Comparison of ENCODE assay signal across 20 mouse cellular contexts in genomic region chr7:62445431-62446165, GRCm38 (mm10). TPM values are rescaled to one million over a fixed set of nuclear protein-coding genes. Genes with fewer than 3 reads are reported as not detected.
DNase-seq lines count a peak whose midpoint lies in the region; ATAC-seq and TF ChIP-seq lines count a peak whose summit lies in the region.
"Had no signal": no experiment of that assay in that cellular context is flagged by ENCODE, and none has a peak within 500 bp of the region (broad histone marks: within the 10 kb centered on the region; RNA-seq: fewer than 3 reads in every experiment).

No protein-coding gene starts in this region.

- H3K27me3 ChIP-seq in forebrain, embryonic 11.5 days (ENCODE audit: control insufficient read depth, insufficient read depth, low read length), result no peaks in the 10 kb centered on the region
- H3K27me3 ChIP-seq in forebrain, postnatal 0 days (ENCODE audit: insufficient read depth, low read length), result no peaks in the 10 kb centered on the region
- no peaks in the 10 kb centered on the region for H3K27me3 ChIP-seq in neural tube, embryonic 11.5 days (ENCODE audit: control insufficient read depth, insufficient read depth, low read length)
- H3K27me3 ChIP-seq in hindbrain, embryonic 13.5 days, result no peaks in the 10 kb centered on the region
- H3K27me3 ChIP-seq: liver, embryonic 15.5 days had no signal

- no peak overlapping the region for H3K4me3 ChIP-seq in forebrain, embryonic 11.5 days (ENCODE audit: low read depth, low read length)
- no peak overlapping the region for H3K4me3 ChIP-seq in forebrain, postnatal 0 days (ENCODE audit: low read depth, low read length)
- no peak overlapping the region for H3K4me3 ChIP-seq in neural tube, embryonic 11.5 days (ENCODE audit: low read depth, low read length)
- no peak overlapping the region for H3K4me3 ChIP-seq in hindbrain, embryonic 13.5 days
- H3K4me3 ChIP-seq: erythroblast, embryonic 14.5 days; liver, embryonic 15.5 days had no signal

- H3K36me3 ChIP-seq in forebrain, embryonic 11.5 days (ENCODE audit: control insufficient read depth, insufficient read depth, low read length), result no peaks in the 10 kb centered on the region
- no peaks in the 10 kb centered on the region for H3K36me3 ChIP-seq in forebrain, postnatal 0 days (ENCODE audit: insufficient read depth)
- H3K36me3 ChIP-seq in neural tube, embryonic 11.5 days (ENCODE audit: control insufficient read depth, insufficient read depth, low read length), result no peaks in the 10 kb centered on the region
- H3K36me3 ChIP-seq in hindbrain, embryonic 13.5 days, result no peaks in the 10 kb centered on the region
- H3K36me3 ChIP-seq: liver, embryonic 15.5 days had no signal

- peak; percentile 94 for ATAC-seq in forebrain, embryonic 11.5 days (replicated peaks; ENCODE audit: low FRiP score)
- no peak; the same call in 1 of the 2 replicates for ATAC-seq in forebrain, postnatal 0 days
- peak; percentile 91 for ATAC-seq in neural tube, embryonic 11.5 days (ENCODE audit: insufficient read depth, low FRiP score, low TSS enrichment)
- ATAC-seq in hindbrain, embryonic 13.5 days (ENCODE audit: low FRiP score), result peak; percentile 54; the same call in 1 of the 2 replicates
- ATAC-seq: inflammation-experienced regulatory T-cells, adult 6 months; lung, postnatal 0 days had no signal

- no peak for DNase-seq in forebrain, embryonic 11.5 days (ENCODE audit: low spot score)
- DNase-seq in forebrain, postnatal 0 days, result no peak
- peak; percentile 32 for DNase-seq in neural tube, embryonic 11.5 days (ENCODE audit: low spot score)
- DNase-seq in neural tube, embryonic 10.5 days (ENCODE audit: extremely low spot score, low spot score), result no peak
- no peak for DNase-seq in left cerebral cortex, postnatal 36 days (ENCODE audit: low spot score in 2 of 2)
- DNase-seq in adrenal gland, adult 2 months, result no peak
- DNase-seq in cerebellum, adult 11-12 months, result no peak
- DNase-seq: adrenal gland, postnatal 25 days; cerebellum, adult 8-10 months; heart, postnatal 14 days; kidney, adult 9 months; kidney, postnatal 36 days; thymus, postnatal 4 days had no signal

- TF ChIP-seq CTCF in forebrain, postnatal 0 days (IDR thresholded peaks at IDR 0.05; ENCODE audit: low read depth), result no peak

- intact Hi-C loops in left cerebral cortex, postnatal 36 days (cut with DNase I), result no loop called here

- H3K27ac ChIP-seq in forebrain, embryonic 11.5 days (ENCODE audit: low read depth, low read length), result peak overlapping the region; percentile 64
- no peak overlapping the region for H3K27ac ChIP-seq in forebrain, postnatal 0 days (ENCODE audit: low read depth, low read length)
- H3K27ac ChIP-seq in neural tube, embryonic 11.5 days (ENCODE audit: low read depth, low read length), result no peak overlapping the region
- H3K27ac ChIP-seq in hindbrain, embryonic 13.5 days, result 0 out of 2 replicates have a peak overlapping the region, but pooled peaks have one; percentile 25
- H3K27ac ChIP-seq: liver, embryonic 15.5 days had no signal

- H3K9ac ChIP-seq in forebrain, embryonic 11.5 days (ENCODE audit: low read length), result no peak overlapping the region
- no peak overlapping the region for H3K9ac ChIP-seq in forebrain, postnatal 0 days
- no peak overlapping the region for H3K9ac ChIP-seq in neural tube, embryonic 11.5 days (ENCODE audit: low read length)
- H3K9ac ChIP-seq in hindbrain, embryonic 13.5 days, result no peak overlapping the region
- H3K9ac ChIP-seq: liver, embryonic 15.5 days had no signal

- H3K9me3 ChIP-seq in forebrain, embryonic 11.5 days (ENCODE audit: control insufficient read depth, low read length), result no peaks in the 10 kb centered on the region; the same call in 1 of the 2 replicates
- no peaks in the 10 kb centered on the region for H3K9me3 ChIP-seq in forebrain, postnatal 0 days (ENCODE audit: low read length)
- H3K9me3 ChIP-seq in neural tube, embryonic 11.5 days (ENCODE audit: control insufficient read depth, low read length), result no peaks in the 10 kb centered on the region
- peaks cover 2% of the 10 kb centered on the region; the same call in 1 of the 2 replicates for H3K9me3 ChIP-seq in hindbrain, embryonic 13.5 days
- H3K9me3 ChIP-seq: liver, embryonic 15.5 days had no signal

- no peaks in the 10 kb centered on the region for H3K4me1 ChIP-seq in forebrain, embryonic 11.5 days (replicated peaks; ENCODE audit: control insufficient read depth, insufficient read depth, low read length)
- H3K4me1 ChIP-seq in forebrain, postnatal 0 days (ENCODE audit: insufficient read depth), result no peaks in the 10 kb centered on the region
- no peaks in the 10 kb centered on the region for H3K4me1 ChIP-seq in neural tube, embryonic 11.5 days (ENCODE audit: control insufficient read depth, insufficient read depth, low read length)
- no peaks in the 10 kb centered on the region for H3K4me1 ChIP-seq in hindbrain, embryonic 13.5 days (replicated peaks)
- H3K4me1 ChIP-seq: liver, embryonic 15.5 days had no signal

- no peak overlapping the region for H3K4me2 ChIP-seq in forebrain, embryonic 11.5 days (ENCODE audit: low read depth, low read length, severe bottlenecking)
- H3K4me2 ChIP-seq in forebrain, postnatal 0 days (ENCODE audit: low read depth), result no peak overlapping the region
- no peak overlapping the region for H3K4me2 ChIP-seq in neural tube, embryonic 11.5 days (ENCODE audit: low read depth)
- H3K4me2 ChIP-seq in hindbrain, embryonic 13.5 days, result no peak overlapping the region
- H3K4me2 ChIP-seq: heart, embryonic 11.5 days; liver, embryonic 15.5 days had no signal

RNA-seq across cellular contexts. Expression of gene Peg12, which starts 18.7 kb away (rescaled TPM):
- polyA plus RNA-seq in forebrain, embryonic 11.5 days (2014; fragmentation: Nextera tagmentation; extraction: Ambion mirVana), result 105 and 108 TPM in 2 replicates
- 4.2 and 5.7 TPM in 2 replicates for total RNA-seq in forebrain, postnatal 0 days (2014; rRNA removed)
- polyA plus RNA-seq in forebrain, postnatal 0 days (2015; fragmentation: Nextera tagmentation; extraction: Ambion mirVana), result 6.5 and 6.9 TPM in 2 replicates
- polyA plus RNA-seq in neural tube, embryonic 11.5 days (2014; fragmentation: Nextera tagmentation; extraction: Ambion mirVana), result 61.6 and 63.7 TPM in 2 replicates
- polyA plus RNA-seq in hindbrain, embryonic 13.5 days (2015; fragmentation: Nextera tagmentation; extraction: Ambion mirVana), result 19.5 and 21.6 TPM in 2 replicates
- total RNA-seq in left cerebral cortex, postnatal 36 days (2021), result under 1 TPM; 0.39 TPM
- total RNA-seq in adrenal gland, adult 2 months (2021), result 1 to 10 TPM in 1 of 2 experiments, under 1 TPM in 1; 0.55 to 1.7 TPM
- 1.9 and 2.1 TPM in 2 replicates for polyA plus RNA-seq in adrenal gland, adult 2 months (2012; rRNA removed)
- polyA plus RNA-seq: inflammation-experienced regulatory T-cells, adult 6 months had no signal

RNA-seq across cellular contexts. Expression of gene Mkrn3, which starts 25.7 kb away (rescaled TPM):
- polyA plus RNA-seq in forebrain, embryonic 11.5 days (2014; fragmentation: Nextera tagmentation; extraction: Ambion mirVana), result 19.3 and 20.7 TPM in 2 replicates
- total RNA-seq in forebrain, postnatal 0 days (2014; rRNA removed), result 31.2 and 39.7 TPM in 2 replicates
- 19.8 and 23.6 TPM in 2 replicates for polyA plus RNA-seq in forebrain, postnatal 0 days (2015; fragmentation: Nextera tagmentation; extraction: Ambion mirVana)
- 12.7 and 13.2 TPM in 2 replicates for polyA plus RNA-seq in neural tube, embryonic 11.5 days (2014; fragmentation: Nextera tagmentation; extraction: Ambion mirVana)
- 19.4 and 21.1 TPM in 2 replicates for polyA plus RNA-seq in hindbrain, embryonic 13.5 days (2015; fragmentation: Nextera tagmentation; extraction: Ambion mirVana)
- 1 to 10 TPM in 1 of 2 experiments, under 1 TPM in 1; 1.00 to 1.4 TPM for total RNA-seq in left cerebral cortex, postnatal 36 days (2021)
- total RNA-seq in adrenal gland, adult 2 months (2021), result 1 to 10 TPM in 1 of 2 experiments, under 1 TPM in 1; 0.78 to 1.1 TPM
- polyA plus RNA-seq in adrenal gland, adult 2 months (2012; rRNA removed), result 0.67 and 1.3 TPM in 2 replicates
- total RNA-seq: megakaryocyte, adult 5-6 weeks had no signal
- polyA plus RNA-seq: erythroblast, embryonic 14.5 days; inflammation-experienced regulatory T-cells, adult 6 months had no signal

Comparison
In these comparisons a context has a peak if more than half of its experiments do, and no peak if none do; other contexts are left out.
1. H3K27ac ChIP-seq: peak in forebrain, embryonic 11.5 days (single experiment) and hindbrain, embryonic 13.5 days (single experiment); none in forebrain, postnatal 0 days (single experiment) and neural tube, embryonic 11.5 days (single experiment).